Mouse (Mus musculus) G1E (cell line): ENCODE data around the gene Gm10309.

ENCODE experiments used
- CTCF ChIP-seq: IDR thresholded peaks from 2 replicates; pipeline ENCODE4 v1.5.1; 2012; ENCODE audit warnings: low read depth, low read length, inconsistent platforms, mixed read lengths
- GATA1 ChIP-seq: IDR thresholded peaks from 2 replicates; pipeline ENCODE4 v1.6.1; 2012; ENCODE audit warnings: borderline replicate concordance, low read length, inconsistent platforms, mixed read lengths
- POLR2AphosphoS5 ChIP-seq: IDR thresholded peaks from 2 replicates; pipeline ENCODE4 v1.6.1; 2012; ENCODE audit warnings: low read depth, low read length, inconsistent platforms; ENCODE audit not compliant: insufficient replicate concordance

- TF ChIP-seq CTCF (no peak), GATA1 (no peak), POLR2AphosphoS5 (no peak)
Measured at GRCm38 (mm10) chr17:86518604-86519003, 13.6 kb upstream of the Gm10309 start.
